Mouse (Mus musculus) left cerebral cortex, adult 18-20 months (tissue): ENCODE results near the gene AC124502.3. TPM values are rescaled to one million over a fixed set of nuclear protein-coding genes. Genes with fewer than 3 reads are reported as not detected.
A peak's percentile ranks its signal among the peaks of the same experiment; 100 is the strongest.
"Not testable (repeated sequence)": the region's sequence is repeated elsewhere in the genome, so short reads cannot be mapped to it uniquely, and the experiment has no call there.

Experiments
- DNase-seq, 2 experiments: peaks; one replicate each; pipeline ENCODE4 v3.0.0; 2021 to 2022; ENCODE audit warnings: low spot score in 2 of 2, mixed read lengths in 1 of 2
- total RNA-seq, 2 experiments: library from RNA; stranded (reverse); gene quantifications; 2 replicates each; pipeline ENCODE4 v1.2.3; 2021

The AC124502.3 gene
- total RNA-seq, 2 experiments from 2014 or later = 6.5 to 7.6 TPM

DNA sequence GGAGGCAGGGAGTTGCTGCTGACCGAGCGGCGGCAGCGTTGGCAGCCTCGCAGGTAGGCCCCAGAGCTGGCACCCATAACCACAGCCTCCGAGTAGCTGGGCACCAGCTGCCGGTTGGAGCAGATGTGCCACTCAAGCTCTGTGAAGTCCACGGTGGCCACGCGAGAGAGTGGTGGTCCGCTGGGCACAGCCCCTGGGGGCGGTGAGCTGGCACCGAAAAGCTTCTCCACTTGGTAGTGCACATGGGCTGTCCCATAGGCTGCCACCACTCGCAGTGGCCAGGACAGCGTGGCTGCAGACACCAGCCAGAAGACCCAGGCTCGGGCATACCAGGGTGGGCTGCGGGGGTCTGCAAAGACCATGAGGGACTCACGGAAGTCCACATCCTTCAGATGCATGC lies 43.3 kb downstream of the AC124502.3 start:
- no peak for DNase-seq

DNA sequence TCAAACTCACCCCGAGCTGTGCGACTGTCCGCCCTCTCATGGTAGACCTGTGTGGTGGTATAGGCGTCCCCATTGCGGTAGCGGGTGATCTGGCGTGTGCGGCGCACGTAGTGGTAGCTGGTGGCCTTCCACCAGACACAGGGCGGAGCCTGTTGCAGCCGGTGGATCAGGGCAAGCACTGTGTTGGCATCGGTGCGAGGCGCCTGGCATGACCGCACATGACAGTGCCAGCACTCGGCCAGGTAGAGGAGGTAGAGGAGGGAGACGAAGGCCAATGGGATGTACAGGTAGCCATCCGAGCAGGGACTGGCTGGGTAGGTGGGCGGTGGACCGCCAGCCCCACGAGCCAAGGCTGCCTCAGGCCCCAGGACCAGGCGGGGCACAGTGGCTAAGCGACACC lies 43.9 kb downstream of the AC124502.3 start:
- no peak for DNase-seq

DNA sequence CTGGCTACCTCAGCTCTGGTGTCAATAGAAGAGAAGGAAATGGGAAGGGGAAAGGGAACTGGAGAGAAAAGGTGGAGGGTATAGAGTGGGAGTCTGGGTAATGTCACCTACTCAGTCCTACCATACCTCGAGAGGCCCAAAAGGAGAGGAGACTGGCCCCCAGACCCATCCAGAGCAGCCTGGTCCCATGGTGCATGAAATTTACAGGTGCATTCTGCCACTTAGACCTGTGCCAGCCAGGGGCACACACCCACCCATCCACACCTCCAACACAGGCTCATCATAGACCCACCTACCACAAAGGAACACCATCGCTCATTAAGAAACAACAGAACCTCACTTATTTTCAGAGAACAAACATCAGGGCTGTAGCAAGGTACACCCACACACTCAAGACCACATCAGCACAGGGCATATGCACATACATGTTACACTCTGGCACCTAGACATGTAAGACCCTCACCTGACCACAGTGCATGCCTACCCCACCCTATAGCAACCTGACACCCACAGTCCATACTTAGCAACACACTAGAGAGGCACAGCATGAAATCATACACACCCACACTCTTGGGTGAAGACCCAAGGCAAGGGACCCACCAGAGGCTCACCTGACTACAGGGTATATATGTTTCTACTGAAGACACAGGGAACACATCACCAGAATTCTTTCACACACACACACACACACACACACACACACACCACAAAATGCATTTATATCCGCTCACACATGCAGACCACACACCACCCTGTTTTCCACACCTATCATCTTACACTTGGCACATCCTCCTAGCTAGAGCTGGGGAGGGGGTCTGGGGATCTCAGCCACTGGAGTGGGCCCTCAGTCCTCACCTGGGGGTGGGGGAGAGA lies 45.5 kb downstream of the AC124502.3 start:
- DNase-seq = no peak

DNA sequence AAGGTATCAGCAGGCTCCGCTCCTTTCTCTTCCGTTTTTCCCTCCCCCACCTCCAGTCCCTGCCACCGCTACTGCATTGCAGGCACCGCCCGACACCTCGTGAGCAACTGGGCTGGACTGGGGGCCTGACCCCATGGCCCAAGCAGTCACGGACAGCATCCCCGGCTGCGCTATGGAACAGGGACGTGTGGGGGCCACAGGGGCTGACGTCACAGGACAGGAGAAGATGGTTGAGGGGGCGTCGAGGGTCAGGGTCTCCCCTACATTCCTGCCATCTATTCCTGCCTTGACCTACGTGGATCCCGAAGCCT lies 46.1 kb downstream of the AC124502.3 start:
- no peak for DNase-seq

DNA sequence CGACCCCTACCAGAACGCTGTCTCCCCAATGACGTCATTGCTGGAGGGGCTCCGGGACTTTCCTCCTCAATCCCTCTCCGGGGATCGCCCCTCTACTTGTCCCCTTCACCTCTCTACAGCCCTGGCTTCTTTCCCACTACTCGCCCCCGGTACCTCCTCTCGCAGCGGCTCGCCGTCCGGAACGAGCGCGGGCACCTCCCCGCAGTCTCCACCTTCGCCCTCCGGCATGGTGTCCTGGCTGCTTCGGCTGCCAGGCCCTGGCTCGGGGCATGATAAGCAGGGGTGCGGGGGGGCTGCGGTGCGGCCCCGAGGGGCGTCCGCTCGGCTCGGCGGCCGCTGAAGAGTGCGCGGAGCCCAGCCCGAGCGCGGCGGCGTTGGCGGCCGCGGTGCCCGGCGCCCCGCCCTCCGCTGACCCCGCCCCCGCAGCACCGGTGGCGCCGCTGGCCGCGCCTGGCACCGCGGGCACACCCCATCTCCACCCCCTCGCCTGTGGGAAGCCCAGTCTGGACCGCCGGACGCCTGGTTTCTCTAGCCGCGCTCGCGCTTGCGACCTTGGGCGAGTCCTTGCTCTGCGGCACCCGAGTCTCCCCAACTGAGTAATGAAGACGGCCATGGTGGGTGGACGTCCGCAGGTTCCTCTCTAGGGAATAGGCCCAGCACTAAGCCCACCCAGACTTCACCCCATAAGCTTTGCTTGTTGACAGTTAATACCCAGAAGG lies 46.6 kb downstream of the AC124502.3 start, which contains the start of gene Tmem151a:
TSS of gene Tmem151a (minus strand) at position 387 of the 719 bp plus-strand sequence.
- peak; percentile 63 to 73 for DNase-seq

DNA sequence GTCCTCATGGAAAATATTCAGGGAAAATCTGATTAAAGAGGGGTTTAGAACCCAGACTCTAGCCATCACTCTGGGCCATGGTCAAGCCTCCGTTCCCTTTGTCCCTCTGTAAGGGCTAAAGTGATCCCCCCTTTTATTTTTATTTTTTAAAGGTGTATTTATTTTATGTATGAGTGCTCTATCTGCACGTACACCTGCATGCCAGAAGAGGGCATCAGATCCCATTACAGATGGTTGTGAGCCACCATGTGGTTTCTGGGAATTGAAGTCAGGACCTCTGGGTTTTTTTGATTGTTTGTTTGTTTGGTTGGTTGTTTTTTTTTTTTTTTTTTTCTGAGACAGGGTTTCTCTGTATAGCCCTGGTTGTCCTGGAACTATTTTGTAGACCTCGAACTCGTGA lies 47.8 kb downstream of the AC124502.3 start:
- not testable (repeated sequence) for DNase-seq

DNA sequence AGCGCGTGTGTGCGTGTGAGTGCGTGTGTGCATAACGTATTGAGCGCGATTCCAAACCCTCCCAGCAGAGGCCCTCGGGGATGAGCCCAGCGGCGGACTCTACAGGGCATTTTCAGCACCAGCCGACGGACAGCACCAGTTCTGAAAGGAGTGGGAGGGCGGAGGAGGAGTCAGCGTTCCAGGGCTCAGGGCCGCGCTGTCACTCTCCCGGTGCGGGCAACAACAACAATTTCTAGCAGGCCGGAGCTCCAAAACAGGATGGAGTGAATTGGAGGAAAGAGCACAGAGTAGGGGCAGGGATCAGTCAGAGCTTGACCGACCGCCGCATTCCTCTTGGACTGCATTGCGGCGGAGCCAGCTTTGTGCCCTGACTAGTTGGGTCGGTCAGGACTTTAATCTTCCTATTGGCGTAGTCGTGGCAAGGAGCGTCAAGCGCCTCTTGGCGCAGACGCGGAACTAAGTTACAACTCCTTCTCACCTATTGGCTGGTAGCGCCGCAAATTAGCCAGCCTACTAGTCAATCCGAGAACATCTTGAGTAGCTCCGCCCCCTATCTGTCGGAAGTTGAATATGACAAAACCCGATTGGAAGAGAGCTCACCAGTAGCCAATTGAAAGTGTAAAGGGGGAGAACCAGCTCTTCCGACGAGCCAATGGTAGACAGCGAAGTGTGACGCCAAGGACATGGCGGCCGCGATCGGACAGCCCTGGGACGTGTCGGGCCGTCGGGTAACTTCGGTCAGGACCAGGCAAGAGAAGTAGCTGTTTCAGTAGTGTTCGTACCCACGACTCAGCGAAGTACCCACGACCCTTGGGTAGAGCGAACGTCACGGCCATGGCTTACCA lies 49.4 kb downstream of the AC124502.3 start, which contains the start of gene Yif1a:
TSS of gene Yif1a (plus strand) at position 655 of the 845 bp plus-strand sequence.
- peak; percentile 87 to 93 for DNase-seq

DNA sequence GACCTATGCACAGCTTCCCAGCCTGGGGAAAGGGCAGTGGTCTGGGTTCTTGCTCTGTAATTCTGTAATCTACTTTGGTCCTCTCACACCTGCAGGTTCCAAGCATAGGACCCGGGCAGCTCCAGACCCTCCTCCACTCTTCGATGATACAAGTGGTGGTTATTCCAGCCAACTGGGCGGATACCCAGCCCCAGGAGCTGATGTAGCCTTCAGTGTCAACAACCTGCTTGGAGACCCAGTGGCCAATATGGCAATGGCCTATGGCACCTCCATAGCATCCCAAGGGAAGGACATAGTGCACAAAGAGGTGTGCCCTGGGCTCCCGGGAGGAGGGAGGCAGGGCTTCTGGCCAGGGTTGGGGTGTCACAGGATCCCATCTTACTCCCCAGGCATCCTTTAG lies 50.6 kb downstream of the AC124502.3 start:
- no peak for DNase-seq

DNA sequence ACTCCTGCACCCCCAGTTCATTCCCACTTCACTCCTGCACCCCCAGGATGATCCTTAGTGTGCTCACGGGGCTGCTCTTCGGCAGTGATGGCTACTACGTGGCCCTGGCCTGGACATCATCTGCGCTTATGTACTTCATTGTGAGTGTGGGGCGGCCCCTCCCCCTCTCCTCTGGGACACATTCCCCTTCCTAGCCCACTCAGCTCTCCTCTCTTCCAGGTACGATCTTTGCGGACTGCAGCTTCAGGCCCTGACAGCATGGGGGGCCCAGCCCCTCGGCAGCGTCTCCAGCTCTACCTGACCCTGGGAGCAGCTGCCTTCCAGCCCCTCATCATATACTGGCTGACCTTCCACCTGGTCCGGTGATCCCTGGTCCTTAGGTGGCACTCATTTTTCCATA lies 53.4 kb downstream of the AC124502.3 start:
- DNase-seq = no peak

DNA sequence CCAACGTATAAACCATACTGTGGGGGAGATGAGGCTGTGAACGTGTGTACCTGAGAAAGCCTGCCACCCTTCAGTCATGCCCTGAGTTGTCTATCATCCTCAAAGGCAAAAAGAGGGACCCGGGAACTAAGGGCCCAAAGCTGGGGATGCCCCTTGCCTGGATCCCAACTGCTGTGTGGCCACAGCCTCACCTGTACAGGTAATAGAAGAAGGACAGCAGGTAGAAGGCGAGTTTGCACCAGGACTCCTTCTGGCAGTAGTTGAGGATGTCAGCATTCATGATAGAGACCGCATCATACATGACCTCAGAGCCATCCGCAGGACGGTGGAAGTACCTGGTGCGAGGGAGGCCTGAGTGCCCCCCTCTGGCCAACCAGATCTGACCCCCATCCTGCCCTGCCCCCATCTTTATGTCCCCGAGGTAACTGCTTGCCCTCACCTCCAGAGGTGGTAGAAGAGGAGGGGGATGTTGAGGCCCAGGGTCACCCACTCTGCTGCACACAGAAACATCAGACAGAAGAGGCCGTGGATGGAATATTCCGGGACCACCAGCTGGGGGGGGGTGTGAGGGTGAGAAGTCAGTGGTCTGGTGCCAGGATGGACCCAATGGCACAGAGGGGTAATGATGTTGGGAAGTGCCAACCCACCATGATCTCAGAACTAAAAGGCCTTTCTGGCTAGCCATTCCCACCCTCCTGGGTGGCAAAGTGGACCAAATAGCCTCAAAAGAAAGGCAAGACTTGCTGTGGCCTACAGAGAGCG lies 55.0 kb downstream of the AC124502.3 start:
- DNase-seq = no peak

DNA sequence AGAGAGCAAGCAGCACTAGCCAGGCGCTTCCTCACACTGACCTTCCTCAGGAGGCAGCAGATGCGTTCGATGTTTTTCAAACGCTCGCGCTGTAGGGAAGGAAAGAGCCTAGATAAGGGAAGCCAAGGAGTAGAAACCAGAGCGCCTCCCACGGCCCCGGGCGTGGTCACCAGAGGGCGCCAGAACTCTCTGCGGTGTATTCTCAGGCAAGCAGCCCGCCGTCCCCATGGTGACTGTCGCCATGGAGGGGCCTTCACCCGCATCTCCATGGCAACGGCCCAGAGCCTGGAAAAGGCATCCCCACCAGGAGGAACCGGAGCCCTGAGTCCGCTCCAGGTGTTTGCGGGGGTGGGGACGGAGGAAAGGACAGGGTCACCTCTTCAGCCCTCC lies 55.5 kb downstream of the AC124502.3 start:
- peak; percentile 98 to 99 for DNase-seq

DNA sequence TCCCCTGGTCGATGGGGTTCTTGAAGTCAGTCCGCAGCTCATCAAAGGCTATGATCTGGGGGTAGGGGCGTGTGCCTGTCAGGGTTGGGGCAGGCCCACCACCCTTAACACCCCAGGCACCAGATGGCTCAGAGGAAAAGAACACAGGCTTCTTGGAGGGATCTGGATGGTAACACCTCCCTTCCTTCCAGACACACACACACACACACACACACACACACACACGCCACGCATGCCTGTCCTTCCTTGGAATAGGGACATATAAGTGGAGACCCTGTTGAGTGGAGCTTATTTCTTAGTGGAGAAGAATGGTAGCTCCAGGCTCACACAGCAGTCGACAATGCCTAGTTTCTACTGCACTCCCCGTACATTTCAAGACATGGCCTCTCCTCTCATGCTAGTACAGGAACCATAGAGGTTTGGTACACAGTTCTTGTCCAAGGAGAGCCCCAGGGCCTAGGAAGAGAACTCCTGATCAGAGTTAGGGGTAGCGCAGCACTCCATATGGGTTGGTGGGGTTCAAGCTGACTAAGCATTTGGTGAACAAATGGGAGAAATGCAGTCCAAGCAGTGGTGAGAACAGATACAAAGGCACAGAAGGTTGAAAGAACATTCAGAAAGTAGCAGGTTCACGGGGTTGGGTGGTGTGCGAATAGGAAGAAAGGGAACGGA lies 56.2 kb downstream of the AC124502.3 start:
- no peak for DNase-seq

DNA sequence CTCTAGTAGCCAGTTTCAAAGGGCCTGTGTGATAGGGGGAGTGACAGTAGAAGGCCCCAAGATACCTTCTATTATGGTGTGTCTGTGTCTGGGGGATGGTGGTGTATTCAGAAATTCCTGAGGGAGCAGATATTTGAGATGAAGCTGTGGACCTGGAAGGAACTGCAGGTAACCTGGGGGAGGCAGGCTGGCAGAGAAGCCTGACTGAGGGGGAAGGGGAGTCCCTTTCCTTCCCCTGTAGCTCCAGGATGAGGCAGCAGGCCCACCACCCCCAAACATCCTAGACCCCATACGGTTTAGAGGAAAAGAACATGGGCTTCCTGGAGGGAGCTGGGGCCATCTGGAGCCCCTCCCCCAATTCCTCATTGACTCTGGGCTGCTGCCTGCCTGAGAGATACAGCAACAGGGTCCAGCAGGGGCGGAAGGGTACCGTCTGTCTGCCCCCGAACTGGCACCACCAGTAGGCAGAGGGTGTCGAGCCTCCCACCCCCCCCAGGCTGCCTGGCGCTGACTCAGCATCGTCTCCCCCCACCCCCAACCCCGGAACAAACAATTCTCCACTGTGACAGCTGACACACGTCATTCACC lies 57.3 kb downstream of the AC124502.3 start:
- DNase-seq = no peak

DNA sequence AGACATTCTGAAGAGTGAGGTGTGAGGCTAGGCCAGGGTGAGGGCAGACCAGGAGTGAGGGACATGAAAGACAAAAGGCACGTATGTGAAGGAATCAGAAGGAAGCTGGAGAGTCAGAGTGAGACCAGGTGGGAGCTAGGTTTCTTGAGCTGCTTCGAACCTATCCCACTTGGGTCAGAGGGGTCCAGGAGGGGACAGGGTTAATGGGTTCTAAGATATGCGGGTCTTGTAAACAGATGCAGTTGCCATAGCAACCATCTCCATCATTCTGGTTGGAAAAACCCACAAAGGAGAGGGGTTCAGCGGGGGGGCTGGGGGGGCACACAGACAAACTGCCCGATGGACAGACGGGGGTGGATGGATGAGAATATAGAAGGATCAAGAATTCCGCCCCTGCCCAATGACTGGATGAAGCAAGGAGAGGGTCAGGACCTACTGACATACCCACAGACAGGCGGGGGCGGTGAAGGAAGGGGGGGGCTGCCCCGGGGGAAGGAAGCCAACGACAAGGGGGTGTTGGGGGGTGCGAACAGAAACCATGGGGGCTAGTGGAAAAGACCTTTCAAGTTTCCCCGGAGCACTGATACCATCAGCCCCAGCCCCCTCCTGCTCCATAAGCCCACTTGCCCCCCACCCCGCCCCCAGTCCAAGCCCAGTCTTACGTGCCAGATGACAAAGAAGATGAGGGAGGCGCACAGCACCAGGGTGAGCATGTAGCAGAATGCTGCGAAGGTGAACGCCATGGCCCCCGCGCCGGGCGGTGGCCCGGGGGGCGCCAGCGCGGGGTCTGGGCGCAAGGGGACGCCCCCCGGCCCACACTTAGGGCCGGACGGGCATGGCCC lies 59.1 kb downstream of the AC124502.3 start:
- DNase-seq = no peak

DNA sequence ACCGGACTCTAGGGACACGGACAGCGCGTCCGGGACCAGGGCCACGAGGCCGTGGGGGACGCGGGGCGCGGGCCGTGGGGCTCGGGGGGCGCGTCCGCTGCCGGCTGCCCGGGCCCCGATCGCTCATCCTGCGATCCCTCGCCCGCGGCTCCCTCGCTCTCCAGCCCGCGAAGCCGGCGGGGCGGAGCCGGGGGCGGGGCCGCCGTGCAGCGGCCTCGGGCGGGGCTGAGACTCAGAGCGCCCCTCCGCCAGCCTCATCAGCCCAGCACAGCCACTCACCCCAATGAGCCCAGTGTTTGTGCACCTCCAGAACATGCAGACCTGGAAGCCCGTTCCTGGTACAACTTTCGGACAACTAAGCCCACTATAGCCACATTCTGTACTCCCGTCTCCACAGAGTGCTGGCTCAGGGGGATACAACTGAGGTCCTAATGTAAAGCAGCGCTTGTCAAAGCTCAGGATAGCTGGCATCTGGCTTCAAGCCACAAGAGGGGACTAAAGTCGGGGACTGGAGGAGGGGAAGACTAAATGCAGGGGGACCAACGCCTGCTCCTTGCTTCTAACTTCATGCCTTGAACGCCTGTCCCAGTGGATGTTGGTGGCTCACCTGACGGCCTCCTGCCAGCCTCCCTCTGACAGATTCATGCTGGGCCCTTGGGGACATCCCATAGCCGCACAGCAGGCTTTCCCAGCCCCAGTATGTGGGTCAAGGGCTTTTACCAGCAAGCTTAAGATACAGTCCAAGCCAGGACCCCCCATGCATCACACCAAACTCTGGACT lies 59.9 kb downstream of the AC124502.3 start, which contains the start of gene Cnih2:
TSS of gene Cnih2 (minus strand) at position 159 of the 781 bp plus-strand sequence.
- peak; percentile 67 to 86 for DNase-seq
